Mouse (Mus musculus): ENCODE data around the gene Olfr652.

The Olfr652 gene

DNA sequence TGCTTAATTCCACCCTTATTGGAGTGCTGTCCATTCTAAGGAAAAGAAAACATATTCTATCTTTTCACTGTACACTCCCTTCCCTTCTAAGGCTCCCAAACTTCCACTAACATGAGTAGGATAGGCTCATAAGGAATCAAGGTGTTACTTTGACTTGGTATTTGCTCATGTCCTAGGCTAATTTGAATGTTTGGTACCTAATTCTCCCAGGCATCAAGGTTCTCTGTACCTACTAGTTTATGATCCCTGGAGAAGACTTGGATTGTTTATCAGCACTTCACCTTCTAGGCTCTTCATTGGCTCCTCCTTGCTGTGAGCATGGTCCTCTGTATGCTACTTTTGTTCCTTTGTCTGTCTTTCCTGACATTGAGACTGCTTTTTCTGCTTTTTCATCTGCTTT lies at the start of gene Olfr652:
TSS of gene Olfr652 (plus strand) at position 301 of the 400 bp plus-strand sequence.
- no peak for DNase-seq (ENCODE audit: low read depth, low spot score)

DNA sequence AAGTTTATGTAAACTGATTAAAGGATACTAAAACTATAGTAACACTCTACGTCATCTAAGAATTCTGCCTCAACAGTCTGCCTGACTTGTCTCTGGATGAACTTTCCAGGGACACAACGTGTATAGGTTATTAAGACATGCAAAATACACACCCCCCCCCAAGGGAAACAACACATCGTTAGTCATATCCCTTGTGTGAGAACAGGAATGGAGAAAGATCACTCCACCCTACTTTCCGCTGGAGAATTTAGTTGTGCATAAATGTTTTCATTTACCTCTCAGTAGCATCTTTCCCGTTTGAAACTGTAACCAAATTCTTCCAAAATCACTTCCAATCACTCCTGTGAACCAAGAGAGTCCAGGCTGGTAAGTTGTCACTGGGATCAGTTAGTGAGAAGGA lies 10.9 kb upstream of the Olfr652 start, which contains the start of gene Olfr651:
TSS of gene Olfr651 (plus strand) at position 301 of the 400 bp plus-strand sequence.
- DNase-seq (ENCODE audit: low read depth, low spot score) = no peak

DNA sequence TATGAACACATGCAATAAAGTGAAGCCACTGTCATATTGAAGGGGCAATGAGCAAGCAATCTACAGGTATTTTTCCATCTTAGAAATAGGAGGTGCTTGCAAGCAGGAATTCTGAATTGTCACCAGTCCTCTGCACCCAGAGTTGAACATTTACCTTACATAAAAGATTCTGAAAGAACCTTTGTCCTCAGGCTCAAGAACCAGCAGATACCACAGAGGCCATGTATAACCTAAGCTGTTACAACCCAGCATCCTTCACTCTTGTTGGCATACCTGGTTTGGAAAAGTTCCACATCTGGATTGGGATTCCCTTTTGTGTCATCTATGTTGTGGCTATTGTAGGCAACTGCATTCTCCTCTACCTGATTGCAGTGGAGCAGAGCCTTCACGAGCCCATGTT lies 8.0 kb upstream of the Olfr652 start:
- no peak for DNase-seq (ENCODE audit: low read depth, low spot score)

DNA sequence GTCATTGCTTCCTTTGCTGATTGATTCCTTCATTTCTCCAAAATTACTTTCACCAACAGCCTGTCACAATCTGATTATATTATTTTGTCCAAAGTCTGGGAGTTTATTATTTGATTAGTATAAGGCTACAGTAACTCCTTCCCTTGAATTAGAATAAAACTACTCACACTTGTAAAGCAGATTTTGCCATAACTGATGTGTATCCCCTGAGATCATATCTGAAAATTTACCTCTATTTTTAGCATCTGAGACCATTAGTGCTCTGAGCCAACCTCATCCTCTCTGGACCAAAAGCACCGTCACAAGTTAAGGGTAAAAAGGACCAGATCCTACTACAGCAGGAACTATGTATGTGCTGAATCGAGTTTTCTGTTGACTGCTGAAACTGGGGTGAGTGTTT lies 16.3 kb downstream of the Olfr652 start, which contains the start of gene Olfr653:
TSS of gene Olfr653 (plus strand) at position 301 of the 400 bp plus-strand sequence.
- DNase-seq (ENCODE audit: low read depth, low spot score) = no peak

DNA sequence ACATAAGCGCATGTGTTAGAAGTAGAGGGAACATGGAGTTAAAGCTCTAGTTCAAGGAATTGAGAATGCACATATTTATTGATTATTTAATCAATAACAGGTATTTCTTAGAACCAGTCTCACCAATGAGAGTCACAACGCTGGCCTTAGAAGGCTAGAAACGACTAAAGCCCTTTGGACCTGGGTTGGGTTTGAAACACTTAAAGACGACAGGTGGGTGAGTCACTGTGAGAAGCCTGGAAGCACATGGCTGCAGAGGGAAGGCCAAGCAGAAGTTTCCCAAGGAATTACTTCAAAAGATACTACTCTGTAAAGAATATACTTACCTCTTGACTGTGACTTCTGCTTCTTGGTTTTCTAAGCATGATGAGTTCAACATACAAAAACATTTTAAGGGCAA lies 20.1 kb downstream of the Olfr652 start:
- no peak for DNase-seq (ENCODE audit: low read depth, low spot score)

DNA sequence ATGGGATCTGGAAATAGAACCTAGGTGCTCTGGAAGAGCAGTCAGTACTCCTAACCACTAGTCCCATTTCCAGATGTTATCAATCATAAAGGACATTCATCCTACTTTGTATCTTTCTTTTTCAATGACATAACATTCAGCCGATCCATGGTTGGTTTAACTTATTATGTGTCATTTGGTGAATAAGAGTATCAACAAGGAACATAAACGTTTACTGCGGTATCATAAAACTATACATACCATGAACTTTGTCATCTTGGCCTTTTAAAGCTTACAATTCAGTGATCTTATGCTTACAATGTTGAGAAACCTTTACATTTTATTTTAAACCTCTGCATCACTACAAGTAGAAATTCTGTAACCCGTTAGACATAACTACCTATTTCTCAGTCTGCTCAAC lies 20.7 kb downstream of the Olfr652 start:
- no peak for DNase-seq (ENCODE audit: low read depth, low spot score)

DNA sequence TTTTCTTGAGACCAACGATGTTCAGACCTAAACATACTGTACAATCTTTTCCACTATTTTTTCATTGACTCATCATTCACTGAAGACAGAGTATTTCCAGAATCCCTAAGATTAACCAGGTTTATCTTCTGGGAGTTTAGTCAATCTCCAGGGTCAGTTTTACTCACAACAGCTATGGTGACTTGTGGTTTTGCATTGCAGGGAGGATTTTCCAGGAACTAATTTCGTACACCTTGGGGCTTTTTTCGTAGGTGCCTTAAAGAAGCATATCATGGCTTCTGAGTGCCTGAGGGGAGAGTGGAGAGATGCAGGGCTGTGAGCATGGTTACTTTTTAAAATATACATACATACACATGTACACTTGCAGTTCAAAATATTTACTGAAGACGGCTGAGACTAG lies 26.0 kb downstream of the Olfr652 start, which contains the start of gene Olfr654:
TSS of gene Olfr654 (plus strand) at position 301 of the 400 bp plus-strand sequence.
- no peak for DNase-seq (ENCODE audit: low read depth, low spot score)

DNA sequence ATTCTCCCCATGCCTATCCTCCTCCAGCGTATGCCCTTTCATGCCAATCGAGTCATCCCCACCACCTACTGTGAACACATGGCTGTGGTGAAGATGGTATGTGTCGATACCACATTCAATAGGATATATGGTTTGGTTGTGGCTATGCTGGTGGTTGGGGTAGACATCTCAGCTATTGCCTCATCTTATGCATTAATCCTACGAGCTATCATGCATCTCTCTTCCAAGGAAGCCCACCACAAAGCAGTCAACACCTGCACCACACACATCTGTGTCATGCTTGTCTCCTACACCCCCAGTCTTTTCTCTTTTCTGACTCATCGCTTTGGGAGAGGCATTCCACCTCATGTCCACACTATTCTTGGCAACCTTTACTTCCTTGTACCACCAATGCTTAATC lies 27.6 kb downstream of the Olfr652 start:
- no peak for DNase-seq (ENCODE audit: low read depth, low spot score)

DNA sequence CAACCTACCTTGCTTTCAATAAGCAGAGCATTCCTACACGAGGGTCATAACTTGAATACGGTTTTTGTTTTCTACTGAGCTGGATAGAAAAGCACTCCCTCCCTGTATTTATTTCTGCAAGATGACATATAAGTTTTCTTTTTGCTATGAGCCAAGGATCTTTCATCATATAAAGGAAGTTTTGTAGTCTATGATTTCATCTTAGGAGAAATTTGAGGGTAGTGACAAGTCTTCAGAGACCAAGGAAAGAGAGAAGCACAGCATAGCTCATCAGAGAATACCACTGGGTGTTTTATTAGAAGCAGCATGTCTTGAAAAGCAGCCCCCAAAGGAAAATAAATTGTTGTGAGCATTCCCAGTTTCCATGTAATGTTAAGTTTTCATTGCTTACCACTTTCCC lies 41.0 kb downstream of the Olfr652 start, which contains the start of gene Olfr655:
TSS of gene Olfr655 (minus strand) at position 101 of the 400 bp plus-strand sequence.
- DNase-seq (ENCODE audit: low read depth, low spot score) = no peak

DNA sequence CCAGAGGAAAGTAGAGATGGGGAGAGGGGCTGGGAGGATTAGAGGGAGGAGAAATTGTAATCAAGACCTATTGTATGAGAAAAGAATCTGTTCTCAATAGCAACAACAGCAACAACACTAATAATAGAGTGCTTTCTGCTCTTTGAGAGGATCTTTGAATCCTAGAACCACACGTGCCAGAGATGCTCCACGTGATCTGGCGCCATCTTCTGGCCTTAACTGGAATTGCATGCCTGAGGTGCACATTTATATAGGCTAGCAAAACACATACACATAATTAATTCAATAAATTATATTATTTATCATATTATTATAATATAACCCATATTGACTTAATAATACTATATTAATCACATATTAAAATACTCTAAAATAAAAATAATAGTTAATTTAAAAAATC lies 42.5 kb downstream of the Olfr652 start:
- DNase-seq (ENCODE audit: low read depth, low spot score) = peak; percentile 35

DNA sequence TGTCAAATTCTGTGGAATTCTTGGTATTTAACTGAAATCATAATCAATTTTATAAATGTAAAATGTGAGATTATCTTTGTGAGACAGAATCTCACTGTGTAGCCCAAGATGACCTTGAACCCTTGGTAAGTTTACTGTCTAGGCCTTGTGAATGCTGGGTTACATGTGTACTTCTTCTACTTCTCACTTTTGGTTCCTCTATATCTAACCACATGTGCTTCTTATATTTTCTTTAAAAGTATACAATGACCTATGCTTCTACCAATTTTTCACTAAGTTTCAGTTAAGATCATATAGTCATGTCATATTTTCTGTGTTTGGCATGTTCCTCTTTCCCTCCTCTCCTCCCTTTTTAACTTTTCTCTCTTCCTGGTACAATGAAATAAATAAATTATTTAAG lies 44.0 kb downstream of the Olfr652 start:
- DNase-seq (ENCODE audit: low read depth, low spot score) = no peak

DNA sequence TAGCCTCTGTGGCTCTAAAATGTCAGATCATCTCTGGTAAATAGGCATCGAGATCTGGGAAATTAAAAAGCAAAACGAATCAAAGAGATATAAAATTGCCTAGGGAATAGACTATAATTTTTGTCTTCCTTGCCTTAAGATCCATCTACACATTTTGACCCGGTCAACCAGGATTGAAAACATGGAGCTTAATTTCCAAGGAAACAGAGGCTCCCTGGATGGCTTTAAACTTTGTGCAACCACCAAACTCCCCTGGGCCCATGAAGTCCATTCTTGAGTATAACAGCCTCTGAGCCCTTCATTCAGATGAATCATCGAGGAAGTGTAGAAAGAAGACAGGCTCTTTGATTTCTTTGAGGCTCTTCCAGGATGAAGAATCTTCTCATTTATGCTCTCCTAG lies 53.0 kb downstream of the Olfr652 start, which contains the start of gene Olfr656:
TSS of gene Olfr656 (plus strand) at position 301 of the 400 bp plus-strand sequence.
- no peak for DNase-seq (ENCODE audit: low read depth, low spot score)
